Mouse (Mus musculus) limb, embryonic 12.5 days (tissue): ENCODE results near the gene Hexb. TPM values are rescaled to one million over a fixed set of nuclear protein-coding genes. Genes with fewer than 3 reads are reported as not detected.

ENCODE experiments used
- ATAC-seq: fragments of 200-750 bp; cut with Nextera tagmentation; 2 replicates; pipeline ENCODE4 v1.8.0; 2017; ENCODE audit warnings: low read depth, moderate TSS enrichment; ENCODE audit not compliant: insufficient number of reproducible peaks, insufficient read depth, low FRiP score, low TSS enrichment
- H3K27ac ChIP-seq: fragments of 300-500 bp; sonication (generic); 2 replicates; pipeline ENCODE4 v1.5.1; 2016; ENCODE audit warnings: mild to moderate bottlenecking, moderate library complexity
- H3K27me3 ChIP-seq: fragments of 300-500 bp; sonication (generic); 2 replicates; pipeline ENCODE4 v1.6.1; 2016; ENCODE audit warnings: mild to moderate bottlenecking, moderate library complexity
- H3K36me3 ChIP-seq: fragments of 300-500 bp; sonication (generic); 2 replicates; pipeline ENCODE4 v1.6.1; 2016; ENCODE audit warnings: mild to moderate bottlenecking, moderate library complexity
- H3K4me1 ChIP-seq: fragments of 300-500 bp; sonication (generic); replicated peaks from 2 replicates; pipeline ENCODE4 v1.6.1; 2016
- H3K4me2 ChIP-seq: fragments of 300-500 bp; sonication (generic); 2 replicates; pipeline ENCODE4 v1.6.1; 2016; ENCODE audit warnings: mild to moderate bottlenecking, moderate library complexity
- H3K4me3 ChIP-seq: fragments of 300-500 bp; sonication (generic); replicated peaks from 2 replicates; pipeline ENCODE4 v1.5.1; 2016; ENCODE audit warnings: mild to moderate bottlenecking
- H3K9ac ChIP-seq: fragments of 300-500 bp; sonication (generic); replicated peaks from 2 replicates; pipeline ENCODE4 v1.6.1; 2016; ENCODE audit warnings: mild to moderate bottlenecking, moderate library complexity
- H3K9me3 ChIP-seq: fragments of 300-500 bp; sonication (generic); 2 replicates; pipeline ENCODE4 v1.6.1; 2016; ENCODE audit warnings: mild to moderate bottlenecking, moderate library complexity
- WGBS: fragments of 180-500 bp; shearing (Covaris S2); methylation state at CpG from one replicate; pipeline ENCODE4 v1.1.7; 2016; 5-methylcytosine and 5-hydroxymethylcytosine counted together
- polyA plus RNA-seq: library from polyadenylated mRNA; unstranded; fragments of >200 nt; fragmentation: Nextera tagmentation; extraction: Ambion mirVana; gene quantifications from 2 replicates; pipeline ENCODE4 v1.2.1, GENCODE M21; 2016

Hexb gene
- polyA plus RNA-seq = 26.5 and 28.4 TPM in 2 replicates

DNA sequence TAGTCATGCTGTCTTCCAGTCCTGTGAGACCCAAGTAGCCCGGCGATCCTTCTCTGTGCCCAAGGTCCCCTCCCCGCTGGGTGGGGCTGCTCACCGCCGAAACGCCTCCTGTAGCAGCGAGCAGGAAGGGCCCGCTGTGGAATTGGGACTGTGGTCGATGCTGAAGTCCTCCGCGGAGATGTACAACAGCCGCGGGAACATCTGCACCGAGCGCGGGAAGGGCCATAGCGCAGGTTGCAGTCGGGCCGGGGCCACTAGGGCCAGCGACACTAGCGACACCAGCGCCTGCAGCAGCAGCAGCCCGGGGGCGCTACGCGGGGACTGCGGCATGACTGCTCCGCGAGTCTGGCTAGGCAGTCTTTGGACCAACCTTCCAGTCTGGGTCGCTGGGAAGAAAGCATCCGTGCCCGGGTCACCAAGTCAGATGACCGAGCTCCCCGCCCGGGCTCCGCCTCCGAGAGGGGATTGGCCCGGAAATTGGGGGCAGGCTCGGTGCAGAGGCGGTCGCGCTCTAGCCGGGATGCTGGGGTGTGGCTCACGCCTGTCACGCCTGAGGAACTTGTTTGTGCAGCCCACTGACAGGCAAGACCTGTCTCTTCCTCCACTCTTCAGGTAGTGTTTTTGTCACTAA, at the start of gene Hexb:
TSS of gene Hexb (minus strand) at position 426 of the 631 bp plus-strand sequence.
- ATAC-seq = peak; percentile 89
- H3K9ac ChIP-seq = peak within 1 kb of the TSS; percentile 68
- H3K36me3 ChIP-seq = no peaks in the 10 kb centered on the region
- H3K27me3 ChIP-seq = no peaks in the 10 kb centered on the region
- peak within 1 kb of the TSS; percentile 70 for H3K4me3 ChIP-seq
- H3K4me2 ChIP-seq = peak within 1 kb of the TSS; percentile 86
- peaks cover 3% of the 10 kb centered on the region; the same call in 1 of the 2 replicates for H3K4me1 ChIP-seq
- H3K27ac ChIP-seq = peak within 1 kb of the TSS; percentile 73
- no peaks in the 10 kb centered on the region for H3K9me3 ChIP-seq
- WGBS = under 1% methylated on average over 45 of the region's 45 CpGs

DNA sequence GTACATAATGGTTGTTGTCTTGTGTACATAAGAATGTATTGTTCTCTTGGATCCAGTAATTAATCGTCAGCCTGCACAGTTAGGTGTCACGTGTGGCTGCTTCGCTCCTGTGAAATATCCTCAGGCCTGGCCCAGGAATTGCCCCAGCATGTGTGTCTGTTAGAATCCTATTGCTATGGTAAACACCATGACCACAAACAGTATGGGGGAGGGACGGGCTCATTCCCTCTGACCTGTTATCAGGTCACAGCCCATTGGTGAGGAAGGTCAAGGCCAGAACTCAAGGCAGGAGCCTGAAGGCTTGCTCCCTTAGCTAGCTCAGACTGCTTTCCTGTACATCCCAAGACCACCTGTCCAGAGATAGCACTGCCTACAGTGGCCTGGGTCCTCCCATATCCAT, 49.6 kb upstream of the Hexb start:
- no peak overlapping the region for H3K9ac ChIP-seq
- no peak overlapping the region for H3K4me2 ChIP-seq
- WGBS = 80% methylated on average over 4 of the region's 4 CpGs
- ATAC-seq = no peak
- no peak overlapping the region for H3K27ac ChIP-seq
- H3K9me3 ChIP-seq = no peaks in the 10 kb centered on the region
- H3K4me1 ChIP-seq = peaks cover 84% of the 10 kb centered on the region
- H3K36me3 ChIP-seq = peaks cover 80% of the 10 kb centered on the region
- H3K27me3 ChIP-seq = peaks cover 5% of the 10 kb centered on the region; the same call in 1 of the 2 replicates
- no peak overlapping the region for H3K4me3 ChIP-seq

DNA sequence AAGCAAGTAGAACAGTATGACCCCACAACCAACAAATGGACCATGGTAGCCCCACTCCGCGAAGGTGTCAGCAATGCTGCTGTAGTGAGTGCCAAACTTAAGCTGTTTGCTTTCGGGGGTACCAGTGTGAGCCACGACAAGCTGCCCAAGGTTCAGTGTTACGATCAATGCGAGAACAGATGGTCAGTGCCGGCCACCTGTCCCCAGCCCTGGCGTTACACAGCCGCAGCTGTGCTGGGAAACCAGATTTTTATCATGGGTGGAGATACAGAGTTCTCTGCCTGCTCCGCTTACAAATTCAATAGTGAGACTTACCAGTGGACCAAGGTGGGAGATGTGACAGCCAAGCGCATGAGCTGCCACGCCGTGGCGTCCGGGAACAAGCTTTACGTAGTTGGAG, 48.1 kb upstream of the Hexb start:
- H3K27ac ChIP-seq = no peak overlapping the region
- 88% methylated on average over 16 of the region's 16 CpGs for WGBS
- peaks cover 5% of the 10 kb centered on the region; the same call in 1 of the 2 replicates for H3K27me3 ChIP-seq
- H3K9me3 ChIP-seq = no peaks in the 10 kb centered on the region
- ATAC-seq = no peak
- H3K4me2 ChIP-seq = no peak overlapping the region
- H3K4me1 ChIP-seq = peaks cover 82% of the 10 kb centered on the region
- no peak overlapping the region for H3K4me3 ChIP-seq
- peaks cover 65% of the 10 kb centered on the region for H3K36me3 ChIP-seq
- H3K9ac ChIP-seq = no peak overlapping the region

DNA sequence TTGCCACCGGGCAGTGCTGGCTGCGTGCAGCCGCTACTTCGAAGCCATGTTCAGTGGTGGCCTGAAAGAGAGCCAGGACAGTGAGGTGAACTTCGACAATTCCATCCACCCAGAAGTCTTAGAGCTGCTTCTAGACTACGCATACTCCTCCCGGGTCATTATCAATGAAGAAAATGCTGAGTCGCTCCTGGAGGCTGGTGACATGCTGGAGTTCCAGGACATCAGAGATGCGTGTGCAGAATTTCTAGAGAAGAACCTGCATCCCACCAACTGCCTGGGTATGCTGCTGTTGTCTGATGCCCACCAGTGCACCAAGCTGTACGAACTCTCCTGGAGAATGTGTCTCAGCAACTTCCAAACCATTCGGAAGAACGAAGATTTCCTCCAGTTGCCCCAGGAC, 47.0 kb upstream of the Hexb start:
- Histone ChIP-seq H3K36me3 (peaks cover 55% of the 10 kb centered on the region), H3K9me3 (no peaks in the 10 kb centered on the region), H3K4me3 (no peak overlapping the region), H3K9ac (no peak overlapping the region), H3K4me1 (peaks cover 72% of the 10 kb centered on the region), H3K27ac (no peak overlapping the region), H3K27me3 (peaks cover 5% of the 10 kb centered on the region; the same call in 1 of the 2 replicates), H3K4me2 (no peak overlapping the region)
- WGBS = 96% methylated on average over 12 of the region's 12 CpGs
- no peak for ATAC-seq

GRCm38 (mm10) chr13:97244712-97245105, 46.6 kb upstream of the Hexb start:
- Histone ChIP-seq H3K27ac (no peak overlapping the region), H3K9me3 (no peaks in the 10 kb centered on the region), H3K4me1 (peaks cover 69% of the 10 kb centered on the region), H3K4me3 (no peak overlapping the region), H3K36me3 (peaks cover 52% of the 10 kb centered on the region), H3K4me2 (peak overlapping the region; percentile 75), H3K9ac (no peak overlapping the region), H3K27me3 (peaks cover 5% of the 10 kb centered on the region; the same call in 1 of the 2 replicates)
- WGBS = 83% methylated on average over 11 of the region's 11 CpGs
- no peak for ATAC-seq

DNA sequence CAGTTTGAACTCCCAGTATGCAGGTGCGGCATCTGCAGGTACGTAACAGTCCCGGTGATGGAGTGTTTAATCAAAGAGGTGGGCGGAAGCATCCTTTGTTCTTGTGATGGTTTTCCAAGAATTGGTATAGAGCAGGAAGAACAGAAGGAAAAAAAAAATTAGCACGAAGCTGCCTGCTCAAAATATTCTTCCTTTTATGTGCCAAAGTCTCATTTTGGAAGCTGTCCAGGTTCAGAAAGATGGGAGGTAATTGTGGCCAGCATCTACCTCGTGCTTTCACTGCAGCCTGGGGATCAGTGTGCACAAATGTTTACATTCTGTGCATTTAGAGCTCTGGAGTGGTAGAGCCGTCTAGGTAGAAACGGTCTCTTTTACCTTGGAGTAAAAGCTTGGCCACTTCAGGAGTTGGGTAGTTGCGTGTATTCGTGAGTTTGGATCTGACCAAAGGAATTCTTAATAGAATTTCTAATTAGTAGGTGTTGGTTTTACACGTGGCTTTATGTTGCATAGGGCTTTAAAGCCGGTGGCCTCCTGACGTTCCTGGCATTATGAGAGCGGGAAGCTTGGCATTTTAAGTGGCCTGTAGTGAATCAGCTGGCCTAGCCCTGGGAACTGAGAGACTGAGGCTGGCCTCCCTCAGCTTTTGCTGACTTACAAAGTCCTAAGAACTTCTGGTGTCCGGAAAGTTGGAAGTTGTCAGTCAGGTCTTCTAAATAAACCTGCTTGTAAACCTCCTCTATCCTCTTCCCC, 46.0 kb upstream of the Hexb start:
- H3K4me2 ChIP-seq = peak overlapping the region; percentile 75
- ATAC-seq = no peak
- peaks cover 69% of the 10 kb centered on the region for H3K4me1 ChIP-seq
- H3K36me3 ChIP-seq = peaks cover 46% of the 10 kb centered on the region
- 37% methylated on average over 15 of the region's 15 CpGs for WGBS
- no peaks in the 10 kb centered on the region for H3K9me3 ChIP-seq
- no peak overlapping the region for H3K27ac ChIP-seq
- peak overlapping the region; percentile 88 for H3K4me3 ChIP-seq
- H3K27me3 ChIP-seq = peaks cover 5% of the 10 kb centered on the region; the same call in 1 of the 2 replicates
- 0 out of 2 replicates have a peak overlapping the region, but pooled peaks have one; percentile 19 for H3K9ac ChIP-seq

DNA sequence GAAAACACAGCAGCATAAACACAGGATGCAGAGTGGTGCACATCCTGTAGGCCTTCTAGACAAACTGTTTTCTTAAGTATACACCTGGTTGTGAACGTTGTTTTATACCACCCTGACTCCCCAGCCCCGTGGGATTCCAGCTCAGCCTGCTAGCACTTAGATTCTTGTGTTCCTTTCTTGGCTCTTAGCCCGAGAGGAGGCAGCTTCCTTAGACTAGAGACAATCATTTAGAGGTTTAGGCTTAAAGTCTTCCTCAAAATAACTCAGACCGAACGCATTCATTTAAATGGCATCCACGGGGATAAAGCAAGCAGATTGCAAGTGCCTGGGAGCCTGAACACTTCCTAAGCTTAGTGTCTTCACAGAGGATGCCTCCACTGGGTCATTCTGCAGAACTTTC, 44.6 kb upstream of the Hexb start:
- H3K4me3 ChIP-seq = peak overlapping the region; percentile 88
- H3K4me2 ChIP-seq = peak overlapping the region; percentile 75
- H3K27me3 ChIP-seq = peaks cover 5% of the 10 kb centered on the region; the same call in 1 of the 2 replicates
- no peaks in the 10 kb centered on the region for H3K9me3 ChIP-seq
- 13% methylated on average over 6 of the region's 6 CpGs for WGBS
- H3K36me3 ChIP-seq = peaks cover 32% of the 10 kb centered on the region
- no peak overlapping the region for H3K27ac ChIP-seq
- no peak for ATAC-seq
- peak overlapping the region; percentile 91 for H3K9ac ChIP-seq
- peaks cover 69% of the 10 kb centered on the region for H3K4me1 ChIP-seq

GRCm38 (mm10) chr13:97241787-97242280, 43.7 kb upstream of the Hexb start:
- Histone ChIP-seq H3K4me1 (peaks cover 63% of the 10 kb centered on the region), H3K9ac (peak overlapping the region; percentile 91)

DNA sequence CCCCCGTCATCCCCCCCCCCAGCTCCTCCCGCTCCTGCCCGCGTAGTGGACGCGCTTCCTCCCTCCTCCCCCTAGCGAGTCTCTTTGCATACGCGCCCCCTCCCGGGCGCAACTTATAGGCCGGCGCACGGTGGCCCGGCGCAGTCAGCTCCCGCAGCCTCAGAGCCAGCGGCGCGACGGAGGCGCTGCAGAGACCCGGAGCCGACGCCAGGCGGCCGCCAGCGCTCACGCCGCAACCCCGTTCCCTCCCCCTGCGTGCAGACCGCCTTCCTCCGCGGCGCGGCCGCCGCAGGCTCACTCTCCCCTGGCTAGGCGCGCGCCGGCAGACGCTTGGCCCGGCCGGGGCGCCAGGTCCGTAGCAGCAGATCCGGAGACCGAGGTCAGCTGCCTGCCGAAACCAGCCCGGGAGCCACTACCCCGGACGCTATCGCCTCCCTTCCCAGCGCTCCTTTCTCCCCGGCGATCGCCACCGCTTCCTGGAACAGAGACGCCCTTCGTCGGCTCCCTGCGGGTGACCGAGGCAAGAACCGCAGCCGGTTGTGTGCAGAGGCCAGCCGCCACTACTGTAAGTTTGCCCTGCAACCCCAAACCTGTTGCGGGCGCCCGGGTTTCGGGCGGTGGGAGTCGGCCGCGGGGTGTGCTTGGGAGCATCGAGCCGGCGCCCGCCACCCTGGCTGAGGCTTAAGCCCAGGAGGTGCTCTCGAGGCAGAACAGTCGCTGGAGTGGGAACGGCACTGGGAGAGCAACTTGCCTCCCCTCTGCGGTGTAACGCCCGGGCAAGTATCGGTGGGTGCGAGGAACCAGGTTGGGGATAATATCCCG, 43.0 kb upstream of the Hexb start, which contains the start of gene Enc1:
TSS of gene Enc1 (plus strand) at position 141 of the 822 bp plus-strand sequence.
- WGBS = under 1% methylated on average over 89 of the region's 89 CpGs
- peaks cover 5% of the 10 kb centered on the region; the same call in 1 of the 2 replicates for H3K27me3 ChIP-seq
- no peaks in the 10 kb centered on the region for H3K9me3 ChIP-seq
- H3K9ac ChIP-seq = peak within 1 kb of the TSS; percentile 91
- H3K4me1 ChIP-seq = peaks cover 59% of the 10 kb centered on the region
- ATAC-seq = peak; percentile 91
- H3K27ac ChIP-seq = peak within 1 kb of the TSS; percentile 93
- peak within 1 kb of the TSS; percentile 88 for H3K4me3 ChIP-seq
- H3K36me3 ChIP-seq = peaks cover 16% of the 10 kb centered on the region
- H3K4me2 ChIP-seq = peak within 1 kb of the TSS; percentile 75

More at GRCm38 (mm10) chr13:97241787-97242280, 43.7 kb upstream of the Hexb start:
- Histone ChIP-seq H3K4me2 (peak overlapping the region; percentile 75), H3K9me3 (no peaks in the 10 kb centered on the region), H3K27ac (peak overlapping the region; percentile 93), H3K27me3 (peaks cover 5% of the 10 kb centered on the region; the same call in 1 of the 2 replicates), H3K36me3 (peaks cover 23% of the 10 kb centered on the region), H3K4me3 (peak overlapping the region; percentile 88)
- no peak for ATAC-seq
- under 1% methylated on average over 20 of the region's 20 CpGs for WGBS

DNA sequence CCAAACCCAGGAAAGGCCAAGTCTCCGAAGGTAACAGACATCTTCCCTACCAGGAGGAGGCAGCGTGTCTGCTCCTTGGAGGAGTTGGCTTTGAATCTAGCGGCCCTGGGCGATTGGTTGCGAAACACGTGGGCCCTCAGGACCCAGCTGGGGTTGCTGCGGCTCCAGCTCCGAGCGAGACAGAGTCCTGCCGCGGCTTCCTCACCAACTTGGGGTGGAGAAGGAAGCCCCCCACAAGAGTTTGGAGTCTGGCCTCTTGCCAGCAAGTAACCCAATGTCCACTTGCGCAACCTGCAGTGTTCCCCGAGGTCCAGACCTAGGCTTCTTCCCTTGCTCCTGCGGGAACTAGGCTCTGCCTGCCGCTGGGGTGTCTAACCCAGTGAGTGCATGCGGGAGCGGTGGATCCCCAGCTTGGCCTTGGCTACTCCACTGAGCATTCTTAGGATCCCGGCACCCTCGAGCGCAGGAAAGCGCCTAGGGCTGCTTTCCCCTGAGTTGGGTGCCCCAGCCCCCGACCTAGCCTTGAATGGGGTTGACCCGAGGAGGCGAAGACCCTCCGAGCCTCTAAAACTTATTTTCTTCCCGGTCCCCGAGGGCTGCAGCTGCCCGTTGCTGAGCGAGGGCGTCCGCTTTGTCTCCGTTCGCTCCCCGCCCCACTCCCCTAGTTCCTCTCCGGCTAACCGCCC, 42.3 kb upstream of the Hexb start:
- peaks cover 9% of the 10 kb centered on the region for H3K36me3 ChIP-seq
- peak overlapping the region; percentile 91 for H3K9ac ChIP-seq
- peak overlapping the region; percentile 88 for H3K4me3 ChIP-seq
- peaks cover 3% of the 10 kb centered on the region; the same call in 1 of the 2 replicates for H3K27me3 ChIP-seq
- no peaks in the 10 kb centered on the region for H3K9me3 ChIP-seq
- under 1% methylated on average over 36 of the region's 36 CpGs for WGBS
- ATAC-seq = peak; percentile 63
- peak overlapping the region; percentile 75 for H3K4me2 ChIP-seq
- H3K4me1 ChIP-seq = peaks cover 62% of the 10 kb centered on the region
- H3K27ac ChIP-seq = peak overlapping the region; percentile 93
